Mouse (Mus musculus) layer of hippocampus, adult 9-10 months (tissue): ENCODE measurements around the gene Cdrt4.

Experiments used
- DNase-seq: peaks from one replicate; pipeline ENCODE4 v3.0.0; 2022; ENCODE audit warnings: low spot score

Gene Cdrt4

DNA sequence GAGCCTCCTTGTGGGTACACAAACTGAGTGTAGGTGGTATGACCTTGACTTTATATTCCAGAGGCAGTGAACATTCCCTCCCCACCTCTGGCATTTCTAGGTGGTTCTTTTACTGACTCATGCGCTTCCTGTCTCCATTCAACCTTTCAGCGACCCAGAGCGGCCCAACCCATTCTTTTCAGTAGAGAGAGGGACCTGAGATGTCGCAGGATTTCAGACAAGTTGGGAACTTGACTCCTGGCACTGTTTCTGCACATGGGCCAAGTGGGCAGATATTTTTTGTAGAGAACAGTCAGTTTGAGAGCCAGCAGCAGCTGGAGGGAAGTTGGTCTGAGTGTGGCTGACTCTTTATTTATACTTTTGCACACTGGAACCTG lies 45.5 kb downstream of the Cdrt4 start:
- DNase-seq: no peak

- DNase-seq: no peak
Measured at GRCm38 (mm10) chr11:62997039-62997717, 46.2 kb downstream of the Cdrt4 start.

GRCm38 (mm10) chr11:62997718-62998281 lies 46.8 kb downstream of the Cdrt4 start:
- no peak for DNase-seq

DNA sequence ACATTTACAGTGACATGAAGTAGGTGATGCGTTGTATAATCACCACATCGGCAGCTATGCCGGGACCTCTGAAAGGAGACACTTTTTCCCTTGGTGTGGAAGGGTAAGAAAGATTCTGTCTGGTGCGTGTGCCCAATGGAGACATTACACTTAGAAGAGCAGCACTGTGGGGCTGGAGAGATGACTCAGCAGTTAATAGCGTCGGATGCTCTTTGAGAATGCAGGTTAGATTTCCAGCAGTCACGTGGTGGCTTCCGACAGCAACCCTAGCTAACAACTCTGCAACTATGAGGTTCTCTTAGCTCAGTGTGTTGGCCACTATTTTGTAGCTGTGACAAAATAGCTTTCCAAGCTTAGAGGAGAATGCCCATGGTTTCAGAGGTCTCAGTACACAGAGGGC lies 49.1 kb downstream of the Cdrt4 start:
- DNase-seq: no peak

GRCm38 (mm10) chr11:63004617-63005016 lies 53.6 kb downstream of the Cdrt4 start:
- DNase-seq: no peak

DNA sequence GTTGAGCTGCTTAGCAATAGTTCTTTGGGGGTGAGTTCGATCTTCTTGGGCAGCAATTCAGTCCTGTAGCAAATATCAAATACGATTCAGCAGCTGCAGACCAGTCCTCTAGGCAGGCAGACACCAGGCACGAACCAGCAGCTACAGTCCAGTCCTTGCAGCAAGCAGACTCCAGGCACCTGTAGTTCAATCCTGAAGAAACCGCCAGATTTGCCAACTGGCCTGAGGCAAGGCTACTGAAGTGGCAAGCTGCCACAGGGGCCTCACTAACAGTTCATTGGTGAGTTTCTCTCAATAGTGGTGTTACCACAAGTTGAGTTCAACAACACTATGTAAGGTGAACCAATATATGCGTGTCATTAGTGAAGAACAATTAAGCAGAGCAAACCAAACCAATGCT lies 56.4 kb downstream of the Cdrt4 start:
- no peak for DNase-seq

GRCm38 (mm10) chr11:63008004-63008403 lies 57.0 kb downstream of the Cdrt4 start:
- DNase-seq: no peak

- DNase-seq: no peak
Measured at GRCm38 (mm10) chr11:63009761-63010160, 58.8 kb downstream of the Cdrt4 start.

DNA sequence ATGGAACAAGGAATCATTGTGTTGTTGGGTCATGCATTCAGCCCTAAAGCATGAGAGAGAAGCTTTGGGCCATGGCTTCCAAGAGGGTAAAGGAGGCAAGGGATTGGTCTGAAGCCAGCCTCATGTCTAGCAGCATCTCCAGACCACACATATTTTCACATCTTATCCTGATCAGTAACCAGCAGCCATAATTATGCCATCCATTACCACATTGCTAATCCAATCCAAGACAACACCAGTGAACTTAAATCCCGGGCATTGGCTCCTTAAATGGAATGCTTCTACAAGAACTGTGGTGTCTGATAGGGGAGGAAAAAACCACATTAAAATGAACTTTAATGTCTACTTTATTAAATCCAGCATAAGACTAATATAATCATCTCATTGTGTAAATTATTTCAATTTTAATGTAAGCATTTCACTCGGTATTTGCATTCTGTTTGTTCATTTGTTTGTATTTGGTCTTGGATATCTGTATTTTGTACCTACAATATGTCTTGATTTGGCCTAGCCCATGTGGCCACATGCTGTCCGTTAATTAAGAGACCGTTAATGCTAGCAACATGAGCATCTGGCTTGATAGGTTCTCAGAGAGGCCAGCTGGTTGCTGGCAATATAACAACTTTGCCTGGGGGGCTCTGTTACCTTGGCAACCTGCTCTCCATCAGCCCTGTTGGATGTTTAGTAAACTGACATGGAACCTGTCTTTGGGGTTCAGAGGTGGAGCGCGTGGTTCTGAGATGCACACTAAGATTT lies 66.5 kb downstream of the Cdrt4 start:
- no peak for DNase-seq

- no peak for DNase-seq
Measured at GRCm38 (mm10) chr11:63018083-63018622, 67.2 kb downstream of the Cdrt4 start.

GRCm38 (mm10) chr11:63020633-63021032 lies 69.6 kb downstream of the Cdrt4 start:
- no peak for DNase-seq

DNA sequence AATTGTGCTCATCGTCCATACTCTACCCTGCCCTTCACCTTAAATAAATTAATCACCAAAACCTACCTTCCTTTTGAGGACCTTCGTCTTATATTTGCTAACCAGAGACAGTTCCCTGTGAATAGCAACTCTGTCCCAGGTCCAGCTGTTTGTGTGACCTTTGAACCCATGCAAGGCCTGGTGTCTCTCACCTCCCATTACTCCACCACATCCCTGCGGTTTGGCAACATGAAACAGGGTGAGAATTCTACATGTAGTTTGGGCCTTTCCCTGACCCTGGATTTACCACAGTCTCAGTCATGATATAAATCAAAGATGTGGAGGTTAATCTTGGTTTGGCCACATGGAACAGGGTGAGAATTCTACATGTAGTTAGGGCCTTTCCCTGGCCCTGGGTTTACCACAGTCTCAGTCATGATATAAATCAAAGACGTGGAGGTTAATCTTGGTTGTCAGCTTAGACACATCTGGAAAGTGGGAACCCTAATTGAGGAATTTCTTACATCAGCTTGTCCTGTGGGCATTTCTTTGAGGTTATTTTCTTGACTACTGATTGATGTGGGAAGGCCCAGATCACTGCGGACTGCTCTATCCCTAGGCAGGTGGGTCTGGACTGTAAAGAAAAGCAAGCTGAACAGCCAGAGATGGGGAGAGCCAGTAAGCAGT lies 70.3 kb downstream of the Cdrt4 start:
- no peak for DNase-seq

DNA sequence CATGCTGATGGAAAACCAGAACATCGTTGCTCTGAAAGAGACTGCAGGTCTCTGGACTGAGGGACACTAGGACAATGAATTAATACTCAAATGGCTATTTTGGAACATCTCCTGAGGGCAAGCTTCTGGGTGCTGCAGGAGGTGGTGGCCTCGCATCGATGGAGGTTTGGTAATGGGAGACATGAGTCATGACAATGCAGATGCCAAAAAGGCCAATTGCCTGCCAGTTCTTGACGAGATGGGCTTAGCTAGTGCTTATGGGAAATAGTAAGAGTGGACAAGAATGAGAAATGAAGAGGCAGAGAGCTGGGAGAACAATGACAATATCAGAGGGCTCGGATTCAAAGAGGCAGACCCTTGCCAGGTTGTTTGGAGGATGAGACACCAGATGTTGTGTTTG lies 72.5 kb downstream of the Cdrt4 start:
- DNase-seq: no peak

DNA sequence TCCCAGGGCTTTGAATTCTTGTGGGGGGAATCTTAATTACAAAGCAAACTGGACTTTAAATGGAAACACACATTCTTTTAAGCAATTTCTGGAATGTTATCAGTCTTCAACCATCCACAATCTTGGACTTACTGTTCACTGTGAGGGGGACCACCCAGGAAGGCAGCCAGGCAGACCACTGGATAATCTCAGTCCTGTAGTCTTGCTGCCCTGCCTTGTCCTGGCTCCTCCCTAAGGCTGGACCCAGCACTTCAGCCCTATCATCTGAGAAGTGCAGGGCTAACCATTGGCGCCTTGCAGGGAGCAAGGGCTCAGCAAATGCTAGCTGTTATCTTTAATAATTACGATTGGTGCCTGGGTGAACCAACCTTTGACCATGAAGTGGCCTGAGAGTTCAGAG lies 73.1 kb downstream of the Cdrt4 start:
- DNase-seq: no peak

- DNase-seq: peak; percentile 32
Measured at GRCm38 (mm10) chr11:63025476-63025875, 74.5 kb downstream of the Cdrt4 start.

- DNase-seq: no peak
Measured at GRCm38 (mm10) chr11:63026651-63027141, 75.7 kb downstream of the Cdrt4 start.

GRCm38 (mm10) chr11:63028131-63028530 lies 77.1 kb downstream of the Cdrt4 start:
- no peak for DNase-seq

DNA sequence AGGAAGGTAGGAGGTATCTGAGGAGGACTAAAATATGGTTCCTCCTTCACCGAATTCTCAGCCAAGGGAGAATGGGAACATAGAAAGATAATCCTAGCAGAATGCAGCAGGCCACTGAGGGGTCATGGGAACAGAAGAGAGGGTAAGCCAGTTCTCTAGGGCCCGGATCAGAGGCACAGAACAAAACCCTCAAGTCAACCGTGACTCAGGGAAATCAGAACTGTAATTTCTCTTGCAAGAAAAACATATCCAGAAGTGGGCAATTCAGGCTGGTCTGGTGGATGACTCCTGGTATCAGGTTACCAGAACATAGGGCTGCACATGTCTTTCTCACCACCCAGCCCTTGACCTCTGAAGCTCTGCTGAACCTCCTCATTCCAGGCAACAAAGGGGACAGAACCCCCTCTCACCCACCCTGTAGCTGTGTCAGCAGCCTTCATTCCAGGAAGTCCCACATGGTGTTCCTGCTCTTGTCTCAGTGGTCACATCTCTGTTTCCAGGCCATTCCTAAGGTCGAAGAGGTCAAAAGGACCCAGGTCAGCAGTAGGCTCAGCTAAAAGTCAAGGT lies 78.2 kb downstream of the Cdrt4 start:
- no peak for DNase-seq

- DNase-seq: no peak
Measured at GRCm38 (mm10) chr11:63029721-63030120, 78.7 kb downstream of the Cdrt4 start.

DNA sequence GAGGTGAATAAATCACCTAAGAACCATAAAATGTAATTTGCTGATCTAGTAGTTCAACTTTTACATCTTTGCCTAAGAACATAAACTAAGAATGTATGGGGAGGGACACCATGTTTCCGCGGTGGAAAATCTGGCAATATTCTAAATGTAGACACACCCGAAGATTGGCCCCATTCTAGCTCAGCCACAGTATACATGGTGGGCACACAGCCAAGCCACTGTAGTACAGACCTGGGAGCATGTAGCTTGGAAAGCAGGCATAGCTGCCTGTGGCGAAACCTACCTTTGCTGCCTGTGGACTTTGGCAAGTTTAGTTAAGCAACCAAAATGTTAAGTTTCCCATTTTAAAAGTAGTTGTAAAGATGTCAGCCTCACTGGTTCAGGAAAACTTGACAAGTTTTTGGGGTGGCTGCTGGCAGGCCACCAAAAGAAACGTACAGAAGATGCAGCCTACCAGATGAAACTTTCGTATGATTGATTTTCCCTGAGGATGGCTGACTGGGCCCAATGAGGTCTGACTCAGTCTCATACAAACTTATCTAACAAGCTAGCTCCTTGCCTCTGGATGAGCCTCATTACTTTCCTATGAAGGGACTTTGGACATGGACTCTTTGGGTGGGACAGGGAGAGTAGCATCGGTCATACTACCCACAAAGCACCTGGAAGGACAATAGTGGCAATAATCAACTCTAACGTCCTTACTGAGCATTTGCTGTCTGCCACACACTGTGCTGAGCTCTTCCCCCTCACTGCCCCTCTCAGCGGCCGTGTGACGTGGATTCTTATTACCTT lies 84.6 kb downstream of the Cdrt4 start:
- DNase-seq: no peak

GRCm38 (mm10) chr11:63040002-63040661 lies 89.1 kb downstream of the Cdrt4 start:
- no peak for DNase-seq
